Mouse (Mus musculus) brain, embryonic 14.5 days (tissue): ENCODE results near the gene Gbf1.

Experiments used
- CTCF ChIP-seq: fragments of 200-500 bp; IDR thresholded peaks from 2 replicates; pipeline ENCODE4 v1.5.1; 2012; ENCODE audit warnings: inconsistent platforms, mild to moderate bottlenecking, moderate library complexity, borderline replicate concordance; ENCODE audit not compliant: insufficient read depth, insufficient read length; ENCODE audit errors: extremely low read depth
- POLR2A ChIP-seq: fragments of 200-500 bp; IDR thresholded peaks from 2 replicates; pipeline ENCODE4 v1.6.1; 2012; ENCODE audit warnings: mild to moderate bottlenecking, inconsistent platforms, borderline replicate concordance; ENCODE audit not compliant: poor library complexity, insufficient read depth, insufficient read length, severe bottlenecking; ENCODE audit errors: extremely low read depth

GRCm38 (mm10) chr19:46215401-46215800, 63.1 kb downstream of the Gbf1 start:
- TF ChIP-seq CTCF (no peak), POLR2A (no peak)
